Mouse (Mus musculus) ES-CJ7 (cell line): ENCODE results near the gene Phrf1.

Experiments
- DNase-seq: peaks from one replicate; pipeline ENCODE4 v3.0.0; 2011; ENCODE audit warnings: low read depth, low spot score

Phrf1 gene

GRCm38 (mm10) chr7:141292583-141293388 is 64.2 kb downstream of the Phrf1 start:
- DNase-seq, result no peak

DNA sequence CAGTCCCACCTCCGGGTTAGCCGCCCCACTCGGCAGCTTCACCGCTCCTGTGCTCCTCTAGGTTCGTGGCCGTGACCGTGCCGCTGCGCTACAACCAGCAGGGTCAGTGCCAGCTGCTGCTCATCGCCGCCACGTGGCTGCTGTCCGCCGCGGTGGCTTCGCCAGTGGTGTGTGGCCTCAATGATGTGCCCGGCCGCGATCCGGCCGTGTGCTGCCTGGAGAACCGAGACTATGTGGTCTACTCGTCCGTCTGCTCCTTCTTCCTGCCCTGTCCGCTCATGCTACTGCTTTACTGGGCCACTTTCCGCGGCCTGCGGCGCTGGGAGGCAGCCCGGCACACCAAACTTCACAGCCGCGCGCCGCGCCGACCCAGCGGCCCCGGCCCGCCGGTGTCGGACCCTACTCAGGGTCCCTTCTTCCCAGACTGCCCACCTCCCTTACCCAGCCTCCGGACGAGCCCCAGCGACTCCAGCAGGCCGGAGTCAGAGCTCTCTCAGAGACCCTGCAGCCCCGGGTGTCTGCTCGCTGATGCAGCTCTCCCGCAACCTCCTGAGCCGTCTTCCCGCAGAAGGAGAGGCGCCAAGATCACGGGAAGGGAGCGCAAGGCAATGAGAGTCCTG is 65.4 kb downstream of the Phrf1 start:
- peak; percentile 36 for DNase-seq

DNA sequence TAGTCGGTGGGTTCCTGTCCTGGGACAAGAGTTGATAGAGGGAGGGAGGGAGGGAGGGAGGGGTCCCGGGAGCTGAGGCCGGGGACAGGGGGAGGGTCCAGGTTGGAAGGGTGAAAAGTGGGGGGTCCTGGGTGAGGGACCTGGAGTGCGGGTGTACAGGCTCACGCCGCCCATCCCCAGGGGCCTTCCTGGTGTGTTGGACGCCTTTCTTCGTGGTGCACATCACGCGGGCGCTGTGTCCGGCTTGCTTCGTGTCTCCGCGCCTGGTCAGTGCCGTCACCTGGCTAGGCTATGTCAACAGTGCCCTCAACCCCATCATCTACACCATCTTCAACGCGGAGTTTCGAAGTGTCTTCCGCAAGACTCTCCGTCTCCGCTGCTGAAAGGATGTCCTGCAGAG is 65.9 kb downstream of the Phrf1 start:
- no peak for DNase-seq

DNA sequence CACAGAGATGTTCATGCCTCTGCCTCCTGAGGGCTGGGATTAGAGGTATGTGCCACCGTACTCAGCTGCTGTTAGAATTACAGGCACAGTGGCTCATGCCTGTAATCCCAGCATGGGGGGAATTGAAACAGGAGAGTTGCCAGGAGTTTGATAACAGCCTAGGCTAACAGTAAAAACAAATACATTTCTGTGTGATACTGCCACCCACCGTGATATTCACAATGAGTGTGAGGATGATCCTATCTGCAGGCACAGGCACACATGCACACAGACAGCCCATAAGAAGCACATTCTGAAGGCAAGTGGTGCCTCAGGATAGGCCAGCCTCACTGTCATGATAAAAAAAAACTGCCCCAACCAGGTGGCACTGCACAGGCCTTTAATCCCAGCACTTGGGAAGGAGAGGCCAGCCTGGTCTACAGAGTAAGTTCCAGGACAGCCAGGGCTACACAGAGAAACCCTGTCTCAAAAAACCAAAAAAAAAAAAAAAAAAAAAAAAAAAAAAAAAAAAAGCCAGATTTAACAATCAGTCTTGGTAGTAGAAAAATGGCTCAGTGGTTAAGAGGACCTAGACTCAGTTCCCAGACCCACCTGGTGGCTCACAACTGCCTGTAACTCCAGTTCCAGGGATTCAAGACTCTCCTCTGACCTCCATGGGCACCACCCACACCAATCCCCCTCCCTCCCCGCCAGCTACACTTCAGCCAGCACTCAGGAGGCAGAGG is 69.5 kb downstream of the Phrf1 start:
- DNase-seq, result no peak

GRCm38 (mm10) chr7:141299175-141299574 is 70.6 kb downstream of the Phrf1 start:
- no peak for DNase-seq

GRCm38 (mm10) chr7:141301386-141301785 is 72.8 kb downstream of the Phrf1 start:
- DNase-seq, result no peak

- DNase-seq, result no peak
Observed at GRCm38 (mm10) chr7:141302702-141303268, 74.2 kb downstream of the Phrf1 start.

GRCm38 (mm10) chr7:141304537-141304936 is 76.0 kb downstream of the Phrf1 start:
- no peak for DNase-seq
